Mouse (Mus musculus): ENCODE measurements around the gene Nfatc3. TPM values are rescaled to one million over a fixed set of nuclear protein-coding genes. Genes with fewer than 3 reads are reported as not detected.

Gene Nfatc3
- total and polyA plus RNA-seq, 3 experiments = 29.0 to 96.3 (median 37.8) TPM

DNA sequence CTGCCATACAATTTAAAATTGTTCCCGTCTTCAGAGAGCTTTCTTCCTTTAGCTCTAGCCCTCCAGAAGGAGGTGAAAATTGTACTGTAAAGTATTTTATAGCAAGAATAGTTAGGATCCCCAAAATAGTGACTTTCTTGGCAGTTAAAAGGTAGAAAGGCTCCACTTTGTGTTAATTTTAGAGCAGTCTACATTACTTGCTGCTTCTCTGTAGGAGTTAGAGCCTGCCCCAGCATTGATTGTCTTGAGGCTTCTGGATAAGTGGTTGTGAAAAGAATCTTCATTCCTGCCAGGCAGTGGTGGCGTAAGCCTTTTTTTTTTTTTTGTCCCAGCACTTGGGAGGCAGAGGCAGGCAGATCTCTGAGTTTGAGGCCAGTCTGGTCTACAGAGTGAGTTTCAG is 8.1 kb downstream of the Nfatc3 start:
- Histone ChIP-seq H3K79me2 (replicated peaks; ENCODE audit: control insufficient read depth, extremely low read depth, insufficient read depth, poor library complexity, severe bottlenecking) (peaks cover 93% of the 10 kb centered on the region), H3K27me3 (replicated peaks) (no peaks in the 10 kb centered on the region), H3K4me3 (replicated peaks in 1 of 3; ENCODE audit: low read depth in 2 of 3, low read length in 2 of 3, poor library complexity in 1 of 3) (no peak overlapping the region), H3K27ac (ENCODE audit: insufficient read depth, low read depth) (no peak overlapping the region), H3K9me3 (replicated peaks; ENCODE audit: low read length) (no peaks in the 10 kb centered on the region), H3K9ac (ENCODE audit: insufficient read depth, low read depth) (no peak overlapping the region), H3K4me2 (ENCODE audit: insufficient read depth, low read depth, poor library complexity, severe bottlenecking) (no peak overlapping the region), H3K4me1 (ENCODE audit: control insufficient read depth in 1 of 2, insufficient read depth in 2 of 2) (peaks cover 9 to 35% of the 10 kb centered on the region in 2 experiments), H3K36me3 (replicated peaks in 1 of 2; ENCODE audit: control insufficient read depth in 1 of 2, insufficient read depth in 1 of 2, low read length in 1 of 2) (peaks cover 6 to 40% of the 10 kb centered on the region in 2 experiments)
- TF ChIP-seq POLR2A (IDR thresholded peaks at IDR 0.05; ENCODE audit: low read depth, low read length) = no peak
- TF ChIP-seq MXI1 (IDR thresholded peaks at IDR 0.05; ENCODE audit: low read depth, low read length) = no peak
- TF ChIP-seq JUND (conservative IDR thresholded peaks at IDR 0.05; ENCODE audit: low read depth, low read length) = no peak
- no peak for TF ChIP-seq GABPA (IDR thresholded peaks at IDR 0.05; ENCODE audit: insufficient replicate concordance, low read depth, low read length)
- TF ChIP-seq POLR2AphosphoS2 (IDR thresholded peaks at IDR 0.05; ENCODE audit: low read depth, low read length) = no peak
- in situ Hi-C loops (cut with MboI; ENCODE audit: low pct_ligation_motif_present, low pct_unique_long_range_greater_than_20kb, low sequenced_read_pairs) = no loop called here
- dilution Hi-C loops (cut with MboI; ENCODE audit: extremely low pct_ligation_motif_present, extremely low pct_unique_long_range_greater_than_20kb, low sequenced_read_pairs) = no loop called here
- no peak for DNase-seq (ENCODE audit: extremely low read depth)

DNA sequence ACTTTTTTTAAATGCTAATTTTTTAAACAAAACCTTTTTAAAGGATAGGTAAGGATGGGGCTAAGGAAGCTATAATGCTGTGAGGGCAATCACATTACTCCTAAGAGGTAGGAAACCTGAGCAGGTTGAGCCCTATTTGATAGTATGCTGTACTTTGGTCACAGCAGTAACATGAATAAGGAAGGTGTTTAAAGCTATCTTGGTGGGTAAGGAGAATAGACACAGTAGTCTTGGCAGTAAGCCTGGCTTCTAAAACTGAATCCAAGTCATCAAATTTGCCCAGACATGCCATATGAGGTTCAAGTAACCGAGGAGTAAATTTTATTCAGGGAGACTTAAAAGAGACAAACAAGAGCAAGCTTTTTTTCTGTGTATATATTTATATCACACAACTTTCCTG is 10.9 kb downstream of the Nfatc3 start:
- DNase-seq (ENCODE audit: extremely low read depth) = no peak
- Histone ChIP-seq H3K79me2 (replicated peaks; ENCODE audit: control insufficient read depth, extremely low read depth, insufficient read depth, poor library complexity, severe bottlenecking) (peaks cover 93% of the 10 kb centered on the region), H3K27me3 (replicated peaks) (no peaks in the 10 kb centered on the region), H3K4me2 (ENCODE audit: insufficient read depth, low read depth, poor library complexity, severe bottlenecking) (no peak overlapping the region), H3K9me3 (replicated peaks; ENCODE audit: low read length) (no peaks in the 10 kb centered on the region), H3K27ac (ENCODE audit: insufficient read depth, low read depth) (no peak overlapping the region), H3K4me3 (replicated peaks in 1 of 3; ENCODE audit: low read depth in 2 of 3, low read length in 2 of 3, poor library complexity in 1 of 3) (no peak overlapping the region), H3K36me3 (replicated peaks in 1 of 2; ENCODE audit: control insufficient read depth in 1 of 2, insufficient read depth in 1 of 2, low read length in 1 of 2) (peaks cover 6 to 54% of the 10 kb centered on the region in 2 experiments), H3K9ac (ENCODE audit: insufficient read depth, low read depth) (no peak overlapping the region; the same call in 1 of the 2 replicates), H3K4me1 (ENCODE audit: control insufficient read depth in 1 of 2, insufficient read depth in 2 of 2) (peaks cover 10 to 53% of the 10 kb centered on the region in 2 experiments)
- in situ Hi-C loops (cut with MboI; ENCODE audit: low pct_ligation_motif_present, low pct_unique_long_range_greater_than_20kb, low sequenced_read_pairs) = no loop called here
- dilution Hi-C loops (cut with MboI; ENCODE audit: extremely low pct_ligation_motif_present, extremely low pct_unique_long_range_greater_than_20kb, low sequenced_read_pairs) = no loop called here
- TF ChIP-seq CTCF (conservative IDR thresholded peaks at IDR 0.05 in 1 of 2, IDR thresholded peaks at IDR 0.05 in 1 of 2; ENCODE audit: low read depth in 2 of 2, low read length in 2 of 2) (no peak), MAFK (IDR thresholded peaks at IDR 0.05; ENCODE audit: insufficient replicate concordance, low read length) (no peak), ETS1 (conservative IDR thresholded peaks at IDR 0.05; ENCODE audit: low read depth, low read length) (no peak), USF1 (IDR thresholded peaks at IDR 0.05; ENCODE audit: low read depth, low read length) (no peak), RAD21 (IDR thresholded peaks at IDR 0.05; ENCODE audit: low read depth, low read length) (no peak), NRF1 (IDR thresholded peaks at IDR 0.05; ENCODE audit: low read depth, low read length) (no peak), USF2 (conservative IDR thresholded peaks at IDR 0.05; ENCODE audit: low read depth, low read length) (no peak), HCFC1 (IDR thresholded peaks at IDR 0.05; ENCODE audit: low read depth, low read length) (no peak)

DNA sequence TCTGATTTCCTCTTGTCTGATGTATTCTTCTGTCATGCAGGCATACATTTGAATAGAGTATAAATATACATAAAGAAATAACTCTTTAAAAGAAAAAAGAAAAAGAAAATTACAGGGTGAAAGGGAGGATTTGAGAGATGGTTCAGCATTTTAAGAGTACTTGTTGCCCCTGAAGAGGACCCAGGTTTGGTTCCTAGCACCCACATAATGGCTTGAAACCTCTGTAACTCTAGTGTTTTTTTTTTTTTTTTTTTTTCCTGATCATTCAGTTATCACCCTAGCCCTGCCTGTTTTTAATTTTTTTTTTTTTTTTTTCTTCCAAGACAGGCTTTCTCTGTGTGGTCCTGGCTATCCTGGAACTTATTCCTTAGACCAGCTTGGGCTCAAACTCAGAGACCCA is 13.5 kb downstream of the Nfatc3 start:
- Histone ChIP-seq H3K4me3 (replicated peaks in 1 of 3; ENCODE audit: low read depth in 2 of 3, low read length in 2 of 3, poor library complexity in 1 of 3) (no peak overlapping the region), H3K79me2 (replicated peaks; ENCODE audit: control insufficient read depth, extremely low read depth, insufficient read depth, poor library complexity, severe bottlenecking) (peaks cover 96% of the 10 kb centered on the region), H3K27ac (ENCODE audit: insufficient read depth, low read depth) (no peak overlapping the region), H3K36me3 (replicated peaks in 1 of 2; ENCODE audit: control insufficient read depth in 1 of 2, insufficient read depth in 1 of 2, low read length in 1 of 2) (peaks cover 8 to 62% of the 10 kb centered on the region in 2 experiments), H3K9me3 (replicated peaks; ENCODE audit: low read length) (peaks cover 2% of the 10 kb centered on the region), H3K27me3 (replicated peaks) (no peaks in the 10 kb centered on the region), H3K4me2 (ENCODE audit: insufficient read depth, low read depth, poor library complexity, severe bottlenecking) (no peak overlapping the region), H3K4me1 (ENCODE audit: control insufficient read depth in 1 of 2, insufficient read depth in 2 of 2) (peaks cover 12 to 45% of the 10 kb centered on the region in 2 experiments), H3K9ac (ENCODE audit: insufficient read depth, low read depth) (no peak overlapping the region)
- no peak for DNase-seq (ENCODE audit: extremely low read depth)
- in situ Hi-C loops (cut with MboI; ENCODE audit: low pct_ligation_motif_present, low pct_unique_long_range_greater_than_20kb, low sequenced_read_pairs) = no loop called here
- dilution Hi-C loops (cut with MboI; ENCODE audit: extremely low pct_ligation_motif_present, extremely low pct_unique_long_range_greater_than_20kb, low sequenced_read_pairs) = no loop called here
- no peak for TF ChIP-seq SMC3 (IDR thresholded peaks at IDR 0.05; ENCODE audit: low read depth, low read length)
- TF ChIP-seq ZNF384 (IDR thresholded peaks at IDR 0.05; ENCODE audit: low read depth, low read length) = peak; percentile 53
- no peak for TF ChIP-seq RAD21 (IDR thresholded peaks at IDR 0.05; ENCODE audit: low read depth, low read length)
- no peak for TF ChIP-seq CTCF (conservative IDR thresholded peaks at IDR 0.05 in 1 of 2, IDR thresholded peaks at IDR 0.05 in 1 of 2; ENCODE audit: low read depth in 2 of 2, low read length in 2 of 2)
- TF ChIP-seq JUN (IDR thresholded peaks at IDR 0.05; ENCODE audit: insufficient read depth, low read depth, low read length) = no peak
- no peak for TF ChIP-seq ETS1 (conservative IDR thresholded peaks at IDR 0.05; ENCODE audit: low read depth, low read length)
